Mouse (Mus musculus): ENCODE measurements around the gene Gse1.

Gene Gse1

GRCm38 (mm10) chr8:120487729-120488510 lies 259.7 kb downstream of the Gse1 start:
- DNase-seq, result peak; percentile 80 to 83

DNA sequence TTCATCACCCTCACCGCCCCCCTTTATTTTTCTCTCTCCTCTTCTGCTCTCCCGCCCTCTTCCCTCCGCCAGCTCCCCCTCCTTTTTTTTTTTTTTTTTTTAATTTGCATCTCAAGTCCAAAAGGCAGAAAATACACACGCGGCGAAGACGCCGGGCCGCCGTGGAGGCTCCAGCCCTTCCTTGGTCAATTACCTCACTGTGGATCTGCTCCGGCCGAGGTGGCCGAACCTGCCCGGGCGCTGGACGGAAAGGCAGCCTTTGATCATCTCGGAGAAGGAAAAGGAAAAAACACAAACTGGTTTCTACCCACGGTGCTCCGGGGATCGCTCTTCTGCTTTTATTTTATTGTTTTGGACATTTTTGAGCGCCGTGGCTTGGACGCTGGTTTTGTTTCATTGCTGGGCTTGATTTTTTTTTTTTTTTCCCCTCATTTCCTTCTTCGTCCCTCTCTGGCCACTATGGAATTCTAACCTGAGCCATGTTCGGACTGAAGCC lies 260.4 kb downstream of the Gse1 start:
- DNase-seq, result peak in 1 of 2 experiments; percentile 50

GRCm38 (mm10) chr8:120489142-120489754 lies 261.0 kb downstream of the Gse1 start:
- peak; percentile 91 to 92 for DNase-seq

DNA sequence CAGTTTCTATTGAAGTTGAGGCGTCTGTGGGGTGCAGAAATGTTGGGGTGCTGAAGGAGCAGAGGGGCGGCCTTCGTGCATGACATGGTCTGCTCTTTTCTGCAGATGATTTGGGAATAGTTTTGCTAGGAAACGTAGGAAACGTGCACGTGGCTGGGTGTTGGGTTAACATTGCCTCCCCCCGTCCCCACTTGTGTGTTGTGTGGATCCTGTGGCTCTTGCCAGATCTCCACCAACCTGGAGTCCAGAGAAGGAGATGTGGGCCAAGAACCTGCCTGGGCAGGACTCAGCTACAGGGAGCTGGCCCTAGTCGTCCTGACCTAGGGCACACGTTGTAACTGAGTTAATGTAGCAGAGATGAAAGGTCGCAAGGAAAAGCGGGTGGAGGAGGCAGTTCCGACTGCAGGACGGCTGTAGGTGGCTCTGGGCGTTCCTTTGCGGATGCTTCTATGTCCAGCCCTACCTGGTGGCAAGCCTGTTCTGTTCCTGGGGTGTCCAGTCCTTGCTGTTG lies 261.6 kb downstream of the Gse1 start:
- peak in 1 of 2 experiments; percentile 42 for DNase-seq

- DNase-seq, result peak in 1 of 2 experiments; percentile 29
These were observed 262.3 kb downstream of the Gse1 start for GRCm38 (mm10) chr8:120490354-120491141.

- no peak for DNase-seq
These were observed 263.0 kb downstream of the Gse1 start for GRCm38 (mm10) chr8:120491166-120491793.

GRCm38 (mm10) chr8:120492193-120492880 lies 264.1 kb downstream of the Gse1 start:
- no peak for DNase-seq

DNA sequence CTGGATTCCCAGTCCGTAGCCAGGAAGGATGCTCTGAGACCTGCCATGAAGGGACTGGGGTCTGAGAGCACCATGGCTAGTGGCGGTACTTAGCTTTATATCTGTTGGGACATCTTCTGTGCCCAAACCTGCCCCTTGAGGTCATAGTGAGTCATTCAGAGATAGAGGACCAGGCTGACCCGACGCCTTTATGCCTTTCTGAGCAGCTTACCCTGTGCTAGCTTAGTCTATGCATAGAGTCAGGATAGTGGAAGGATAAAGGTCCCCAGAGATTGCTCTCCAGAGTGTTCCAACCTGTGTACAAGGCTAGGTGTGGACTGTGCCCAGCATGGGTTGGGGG lies 264.6 kb downstream of the Gse1 start:
- no peak for DNase-seq

DNA sequence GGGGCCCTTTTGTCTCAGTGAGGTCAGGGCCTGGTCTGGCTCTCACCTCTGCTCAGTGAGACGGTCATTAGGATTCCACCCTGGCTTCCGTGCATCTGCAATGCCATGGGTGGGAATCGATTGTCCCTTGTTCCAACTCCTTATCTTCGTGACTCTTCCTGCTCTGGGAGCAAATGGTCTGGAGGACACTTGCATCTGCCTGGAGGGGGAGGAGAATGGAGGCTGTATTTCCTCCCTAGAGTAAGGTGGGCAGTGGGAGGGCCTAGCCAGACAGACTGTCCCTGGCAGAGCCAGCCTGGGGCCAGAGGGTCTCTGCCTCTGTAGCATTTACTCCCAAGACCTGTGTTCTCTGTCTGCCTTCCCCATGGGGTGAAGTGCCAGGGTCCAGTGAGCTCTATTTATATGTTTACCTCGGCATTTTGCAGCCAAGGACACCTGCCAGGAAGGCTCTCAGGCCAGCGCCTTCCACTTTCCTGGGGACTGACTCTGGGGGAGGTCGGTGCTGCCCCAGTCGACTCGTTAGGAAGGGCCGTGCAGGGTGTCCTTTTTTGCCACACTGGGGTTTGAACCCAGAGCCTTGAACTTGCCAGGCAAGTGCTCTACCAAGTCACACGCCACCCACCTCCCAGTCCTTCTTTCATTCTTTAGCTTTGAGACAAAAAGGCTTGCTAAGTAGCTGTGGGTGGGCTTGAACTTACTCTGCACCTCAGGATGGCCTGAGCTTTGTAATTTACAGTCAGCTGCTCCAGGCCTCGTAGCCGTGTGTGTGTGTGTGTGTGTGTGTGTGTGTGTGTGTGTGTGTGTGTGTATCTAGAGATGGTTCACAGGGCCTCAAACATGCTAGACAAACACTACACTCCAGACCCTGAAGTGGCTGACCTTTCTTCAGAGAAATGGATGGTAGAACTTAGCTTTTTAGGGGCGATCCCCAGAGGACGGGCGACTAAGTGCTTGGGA lies 265.5 kb downstream of the Gse1 start:
- DNase-seq, result no peak

DNA sequence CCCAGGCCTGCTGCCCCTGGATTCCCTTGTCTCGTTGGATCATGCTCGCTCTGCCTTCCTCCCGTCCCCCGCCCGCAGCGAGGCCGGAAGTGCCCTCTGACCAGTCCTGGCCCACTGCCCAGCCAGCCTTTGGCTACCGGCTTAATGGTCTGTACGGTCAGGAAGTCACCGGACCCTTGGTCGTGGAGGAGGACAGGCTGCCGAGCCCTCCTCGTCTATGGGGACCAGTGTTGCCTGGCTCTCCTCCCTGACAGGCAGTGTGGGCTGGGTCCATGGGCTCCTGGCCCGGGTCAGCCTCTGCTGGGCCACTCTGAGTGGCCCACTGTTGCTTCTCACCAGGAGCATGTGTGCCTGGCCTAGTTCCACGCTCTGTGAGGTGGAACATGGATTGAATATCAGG lies 266.6 kb downstream of the Gse1 start:
- no peak for DNase-seq

GRCm38 (mm10) chr8:120495461-120495860 lies 267.2 kb downstream of the Gse1 start:
- DNase-seq, result no peak

- DNase-seq, result no peak
These were observed 268.2 kb downstream of the Gse1 start for GRCm38 (mm10) chr8:120496478-120496877.

DNA sequence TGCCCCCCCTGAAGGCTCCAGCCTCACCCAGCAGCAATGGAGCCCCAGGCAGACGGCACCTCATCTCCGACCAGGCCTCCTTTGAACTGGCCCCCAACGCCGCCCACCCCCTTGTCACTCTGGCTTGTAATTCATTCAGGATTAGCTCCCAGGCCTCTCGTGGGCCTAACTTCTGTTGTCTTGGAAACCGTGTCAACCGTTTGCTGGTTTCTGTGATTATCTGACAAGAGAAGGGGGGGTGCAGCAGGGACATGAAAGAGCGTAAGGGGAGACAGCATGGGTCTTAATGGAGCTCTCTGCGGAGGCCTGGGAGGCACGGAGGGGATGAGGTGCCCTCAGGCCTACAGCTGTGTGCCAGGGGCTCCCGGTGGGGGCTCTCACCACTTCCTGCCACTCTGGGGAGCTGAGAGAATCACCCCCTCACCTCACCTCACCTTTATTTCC lies 269.3 kb downstream of the Gse1 start:
- DNase-seq, result peak; percentile 83 to 92

GRCm38 (mm10) chr8:120498349-120498831 lies 270.1 kb downstream of the Gse1 start:
- peak in 1 of 2 experiments; percentile 45 for DNase-seq

GRCm38 (mm10) chr8:120498926-120499605 lies 270.8 kb downstream of the Gse1 start:
- peak in 1 of 2 experiments; percentile 46 for DNase-seq

DNA sequence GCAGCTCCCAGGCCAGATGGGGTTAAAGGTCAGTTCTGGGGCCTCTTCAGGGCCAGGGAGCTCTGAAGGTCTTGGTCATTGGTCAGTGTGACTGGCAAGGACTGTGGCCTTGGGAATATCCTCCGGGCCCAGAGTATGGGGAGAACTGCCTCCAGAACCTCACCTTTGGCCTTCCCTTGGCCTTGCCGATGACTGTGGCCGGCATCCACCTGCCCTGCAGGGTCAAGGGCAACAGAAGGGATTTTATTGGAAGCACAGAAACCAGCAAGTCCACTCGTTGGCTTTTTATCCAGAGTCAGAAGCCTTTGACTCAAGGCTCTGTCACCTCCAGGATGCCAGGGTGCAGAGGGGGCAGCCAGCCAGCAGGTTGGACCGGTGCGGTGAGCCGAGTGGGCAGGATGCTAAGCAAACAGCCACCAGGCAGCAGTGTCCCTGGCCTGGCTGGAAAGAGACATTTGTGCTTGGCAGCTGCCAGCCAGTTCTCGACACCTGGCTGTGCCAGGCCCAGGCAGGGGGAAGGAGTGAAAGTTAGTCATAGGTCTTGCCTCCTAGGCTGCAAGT lies 272.5 kb downstream of the Gse1 start:
- peak in 1 of 2 experiments; percentile 60 for DNase-seq

GRCm38 (mm10) chr8:120501426-120501825 lies 273.2 kb downstream of the Gse1 start:
- DNase-seq, result peak in 1 of 2 experiments; percentile 37

DNA sequence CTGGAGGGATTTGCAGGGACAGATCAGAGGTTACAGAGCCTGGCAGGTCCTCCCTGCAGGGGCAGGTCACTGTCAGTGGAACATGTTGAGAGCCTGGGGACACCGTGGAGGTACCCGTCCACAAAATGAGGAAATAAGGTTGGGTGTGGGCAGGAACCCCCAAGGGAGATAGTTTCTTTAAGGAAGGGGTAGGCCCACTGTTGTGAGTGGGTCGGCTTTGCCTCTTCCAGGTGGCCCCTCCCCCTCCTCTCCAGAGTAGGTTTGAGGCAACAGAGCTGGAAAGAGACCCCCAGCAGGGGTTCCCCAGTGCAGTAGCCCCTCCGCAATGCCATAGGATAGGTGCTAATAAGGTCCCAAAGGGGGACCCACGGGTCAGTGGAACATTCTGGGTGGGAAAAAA lies 274.2 kb downstream of the Gse1 start:
- DNase-seq, result no peak

DNA sequence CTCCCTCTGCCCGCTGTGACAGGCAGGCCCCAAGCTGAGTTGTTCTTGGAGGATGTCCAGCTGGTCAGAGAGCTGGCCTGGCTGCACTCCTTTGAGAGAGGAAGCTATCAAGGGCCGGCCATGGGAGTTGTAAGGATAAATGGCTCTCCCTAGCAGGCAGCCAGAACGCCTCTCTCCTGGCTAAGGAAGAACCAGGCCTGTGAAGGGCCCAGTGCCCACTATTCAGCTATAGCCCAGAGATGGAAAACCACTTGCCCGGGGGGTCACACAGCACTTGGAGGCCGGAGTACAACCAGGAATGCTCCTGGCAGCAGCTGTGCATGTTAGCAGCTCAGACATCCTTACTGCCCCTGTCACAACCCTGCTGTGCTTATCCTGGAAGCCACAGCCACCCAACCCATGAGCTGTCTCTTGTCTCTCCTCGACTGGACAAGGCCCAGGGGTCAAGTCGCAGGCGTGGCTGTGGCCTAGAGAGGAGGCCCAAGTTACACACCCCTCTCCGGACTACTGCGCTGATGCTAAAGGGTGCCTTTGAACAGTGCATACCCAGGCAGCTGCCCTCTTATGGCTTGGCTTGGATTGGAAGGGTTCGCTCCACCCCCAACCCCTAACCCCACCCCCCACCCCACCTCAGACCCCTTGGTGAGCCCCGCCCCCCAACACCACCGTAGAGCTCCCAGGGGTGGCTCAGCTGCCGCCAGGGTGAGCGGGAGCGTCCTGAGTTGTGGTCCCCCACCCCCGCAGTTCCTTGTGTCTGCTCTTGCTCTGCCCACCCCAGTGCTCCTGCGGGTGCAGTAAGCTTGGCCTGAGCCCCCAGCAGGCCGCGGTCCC lies 276.2 kb downstream of the Gse1 start:
- DNase-seq, result peak; percentile 81 to 88

Data from thymus, postnatal 36 days (tissue).